Mouse (Mus musculus) C2C12 (cell line): ENCODE data around the gene Actg2.

Experiments
- CTCF ChIP-seq: IDR thresholded peaks from one replicate; pipeline ENCODE4 v1.5.1; 2011; ENCODE audit not compliant: control insufficient read depth, insufficient read depth, insufficient read length
- USF1 ChIP-seq: IDR thresholded peaks from one replicate; pipeline ENCODE4 v1.6.1; 2011; ENCODE audit warnings: low read depth, mild to moderate bottlenecking, control low read depth, moderate library complexity

DNA sequence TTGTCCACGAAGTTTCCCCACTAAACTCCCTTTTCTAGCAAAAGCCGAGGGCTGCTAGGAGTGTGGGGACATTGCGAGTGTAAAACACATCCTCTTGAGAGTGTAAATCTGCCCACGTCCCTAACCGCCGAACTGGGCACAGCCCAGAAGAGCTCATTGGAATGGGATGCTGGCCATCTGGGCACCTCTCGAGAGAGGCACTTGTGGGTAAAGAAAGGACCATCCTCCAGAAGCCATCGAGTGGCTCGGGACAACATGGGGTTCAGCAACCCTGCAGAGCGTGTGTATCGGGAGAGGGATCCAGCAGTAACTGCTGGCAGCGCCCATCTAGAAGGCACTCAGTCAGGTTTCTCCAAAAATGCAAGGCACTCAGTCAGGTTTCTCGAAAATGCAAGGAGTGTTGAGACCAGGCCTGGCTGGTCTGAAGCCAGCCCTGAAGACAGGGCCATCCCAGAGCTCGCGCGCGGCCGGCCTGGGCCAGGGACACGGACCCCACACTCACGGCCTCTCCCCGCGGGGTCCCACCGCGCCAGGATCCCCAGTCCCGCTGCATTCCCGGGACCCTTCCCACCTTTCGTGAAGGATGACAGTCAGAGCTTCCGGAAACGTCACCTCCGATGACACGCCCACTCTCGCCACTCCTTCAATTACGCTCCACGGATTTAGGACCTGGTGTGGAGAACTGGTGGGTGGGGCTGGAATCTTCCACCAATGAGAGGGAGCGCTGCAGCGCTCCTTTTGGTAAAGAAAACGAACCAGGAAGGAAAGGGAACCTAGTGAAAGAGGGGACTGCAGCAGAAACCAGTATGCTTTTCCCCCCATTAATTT lies 36.0 kb upstream of the Actg2 start:
- TF ChIP-seq CTCF (no peak), USF1 (no peak)
